Mouse (Mus musculus) hindbrain, postnatal 0 days (tissue): ENCODE results near the gene Gm17334. TPM values are rescaled to one million over a fixed set of nuclear protein-coding genes. Genes with fewer than 3 reads are reported as not detected.

Source experiments
- ATAC-seq: fragments of 200-750 bp; cut with Nextera tagmentation; 2 replicates; pipeline ENCODE4 v1.8.0; 2017; ENCODE audit warnings: mild to moderate bottlenecking, moderate TSS enrichment, moderate library complexity
- DNase-seq: peaks from one replicate; pipeline ENCODE4 v3.0.0-alpha.2; 2015; ENCODE audit warnings: low spot score
- H3K27ac ChIP-seq: fragments of 300-500 bp; sonication (generic); 2 replicates; pipeline ENCODE4 v1.5.1; 2014; ENCODE audit warnings: mild to moderate bottlenecking
- H3K27me3 ChIP-seq: fragments of 300-500 bp; sonication (generic); 2 replicates; pipeline ENCODE4 v1.6.1; 2014; ENCODE audit warnings: low read length, mixed read lengths; ENCODE audit not compliant: insufficient read depth
- H3K36me3 ChIP-seq: fragments of 300-500 bp; sonication (generic); 2 replicates; pipeline ENCODE4 v1.6.1; 2014; ENCODE audit warnings: low read length, mixed read lengths; ENCODE audit not compliant: insufficient read depth
- H3K4me1 ChIP-seq: fragments of 300-500 bp; sonication (generic); 2 replicates; pipeline ENCODE4 v1.6.1; 2014; ENCODE audit warnings: antibody characterized with exemption, low read length, mixed read lengths; ENCODE audit not compliant: insufficient read depth
- H3K4me2 ChIP-seq: fragments of 300-500 bp; sonication (generic); 2 replicates; pipeline ENCODE4 v1.6.1; 2014; ENCODE audit warnings: low read depth, mild to moderate bottlenecking, low read length, moderate library complexity, mixed read lengths
- H3K4me3 ChIP-seq: fragments of 300-500 bp; sonication (generic); 2 replicates; pipeline ENCODE4 v1.5.1; 2014; ENCODE audit warnings: low read length
- H3K9ac ChIP-seq: fragments of 300-500 bp; sonication (generic); replicated peaks from 2 replicates; pipeline ENCODE4 v1.6.1; 2014; ENCODE audit warnings: mild to moderate bottlenecking, low read length, moderate library complexity, mixed read lengths
- H3K9me3 ChIP-seq: fragments of 300-500 bp; sonication (generic); 2 replicates; pipeline ENCODE4 v1.6.1; 2016; ENCODE audit warnings: low read length, mixed read lengths
- CTCF ChIP-seq: IDR thresholded peaks from 2 replicates; pipeline ENCODE4 v1.5.1; 2016; ENCODE audit warnings: antibody characterized with exemption, control low read depth, low read depth
- WGBS: fragments of 180-500 bp; shearing (Covaris S2); extraction: QIAGEN DNeasy Blood & Tissue Kit; methylation state at CpG from one replicate; pipeline ENCODE4 v1.1.7; 2014; 5-methylcytosine and 5-hydroxymethylcytosine counted together
- polyA plus RNA-seq: library from polyadenylated mRNA; unstranded; fragments of >200 nt; fragmentation: Nextera tagmentation; extraction: Ambion mirVana; gene quantifications from 2 replicates; pipeline ENCODE4 v1.2.1, GENCODE M21; 2015
- total RNA-seq: library from RNA; depleted of rRNA; stranded (reverse); fragments of >200 nt; gene quantifications from 2 replicates; pipeline ENCODE4 v1.2.3, GENCODE M21; 2014

The Gm17334 gene
- total and polyA plus RNA-seq, 2 experiments from 2014 or later, result not detected

- peak overlapping the region; percentile 51 for H3K27ac ChIP-seq
- peak overlapping the region; percentile 19 for H3K4me3 ChIP-seq
- H3K9ac ChIP-seq, result peak overlapping the region; percentile 46
- ATAC-seq, result peak; percentile 85
- TF ChIP-seq CTCF, result peak; percentile 53
- no peaks in the 10 kb centered on the region for H3K36me3 ChIP-seq
- DNase-seq, result peak; percentile 82
- H3K4me1 ChIP-seq, result peaks cover 27% of the 10 kb centered on the region
- peak overlapping the region; percentile 60 for H3K4me2 ChIP-seq
- H3K27me3 ChIP-seq, result 0 out of 2 replicates have a peak, but pooled peaks cover 5% of the 10 kb centered on the region
- no peaks in the 10 kb centered on the region for H3K9me3 ChIP-seq
- WGBS, result under 1% methylated on average over 33 of the region's 33 CpGs
These were observed 9.4 kb downstream of the Gm17334 start for GRCm38 (mm10) chr11:53763496-53764140.

DNA sequence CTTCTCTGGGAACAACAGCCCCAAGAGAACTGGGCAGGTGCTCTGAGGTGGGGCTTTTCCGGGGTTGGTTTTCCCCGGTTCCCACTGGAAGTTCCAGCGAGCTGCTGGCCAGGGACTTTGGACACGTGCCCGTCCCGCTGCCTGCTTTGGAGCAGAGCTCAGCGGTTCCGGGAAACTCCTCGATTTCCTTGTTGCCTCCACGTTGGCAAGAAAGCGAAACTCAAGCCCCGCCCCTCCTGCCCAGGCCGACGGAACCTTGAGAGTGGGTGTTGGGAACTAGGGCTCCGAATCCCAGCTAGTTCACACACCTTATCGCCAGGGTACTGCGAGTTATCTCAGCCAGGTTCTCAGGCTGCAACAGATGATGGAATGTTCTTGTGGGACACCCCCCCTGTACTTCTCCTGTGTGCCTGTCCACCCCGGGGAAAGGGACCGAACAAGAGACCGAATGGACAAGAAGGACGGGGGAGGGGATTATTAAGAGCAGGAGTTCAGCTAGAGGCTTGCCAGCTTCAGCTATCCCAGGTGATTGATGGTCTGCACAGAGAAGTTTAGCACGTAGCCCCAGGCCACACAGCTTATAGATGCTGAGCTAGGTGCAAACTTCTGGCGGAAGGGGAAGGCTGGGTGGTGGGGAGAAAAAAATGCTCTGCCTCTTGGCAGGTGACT lies 10.0 kb downstream of the Gm17334 start:
- H3K4me1 ChIP-seq, result peaks cover 27% of the 10 kb centered on the region
- no peaks in the 10 kb centered on the region for H3K9me3 ChIP-seq
- H3K27ac ChIP-seq, result peak overlapping the region; percentile 51; the same call in 1 of the 2 replicates
- peak; percentile 1; the same call in 1 of the 2 replicates for ATAC-seq
- H3K4me3 ChIP-seq, result peak overlapping the region; percentile 19
- no peaks in the 10 kb centered on the region for H3K36me3 ChIP-seq
- no peak for TF ChIP-seq CTCF
- peak overlapping the region; percentile 60 for H3K4me2 ChIP-seq
- 0 out of 2 replicates have a peak, but pooled peaks cover 5% of the 10 kb centered on the region for H3K27me3 ChIP-seq
- DNase-seq, result peak; percentile 56
- 0 out of 2 replicates have a peak overlapping the region, but pooled peaks have one; percentile 46 for H3K9ac ChIP-seq
- WGBS, result 5% methylated on average over 23 of the region's 23 CpGs

DNA sequence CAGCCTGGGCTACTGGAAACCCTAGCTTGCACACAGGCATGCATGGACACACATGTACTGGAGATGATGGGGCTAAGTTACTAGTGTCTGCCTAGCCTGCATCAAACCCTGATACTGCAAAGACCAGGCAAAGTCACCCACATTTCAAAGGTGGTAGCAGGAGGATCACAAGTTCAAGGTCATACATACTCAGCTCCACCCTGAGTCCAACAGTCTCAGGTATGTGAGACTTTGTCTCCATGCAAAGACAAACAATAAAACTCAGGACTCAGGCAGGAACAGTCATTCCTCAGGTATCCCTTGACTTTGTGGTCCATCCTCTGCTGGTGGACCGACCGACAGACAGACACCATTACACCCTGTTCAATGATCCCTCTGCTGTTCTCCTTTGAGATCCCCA lies 10.6 kb downstream of the Gm17334 start:
- WGBS, result 64% methylated on average over 2 of the region's 2 CpGs
- H3K27ac ChIP-seq, result peak overlapping the region; percentile 51; the same call in 1 of the 2 replicates
- 0 out of 2 replicates have a peak, but pooled peaks cover 5% of the 10 kb centered on the region for H3K27me3 ChIP-seq
- no peak overlapping the region for H3K9ac ChIP-seq
- peaks cover 27% of the 10 kb centered on the region for H3K4me1 ChIP-seq
- no peak for TF ChIP-seq CTCF
- DNase-seq (no peak), ATAC-seq (no peak)
- H3K4me2 ChIP-seq, result peak overlapping the region; percentile 60
- no peaks in the 10 kb centered on the region for H3K9me3 ChIP-seq
- no peaks in the 10 kb centered on the region for H3K36me3 ChIP-seq
- H3K4me3 ChIP-seq, result peak overlapping the region; percentile 19; the same call in 1 of the 2 replicates

DNA sequence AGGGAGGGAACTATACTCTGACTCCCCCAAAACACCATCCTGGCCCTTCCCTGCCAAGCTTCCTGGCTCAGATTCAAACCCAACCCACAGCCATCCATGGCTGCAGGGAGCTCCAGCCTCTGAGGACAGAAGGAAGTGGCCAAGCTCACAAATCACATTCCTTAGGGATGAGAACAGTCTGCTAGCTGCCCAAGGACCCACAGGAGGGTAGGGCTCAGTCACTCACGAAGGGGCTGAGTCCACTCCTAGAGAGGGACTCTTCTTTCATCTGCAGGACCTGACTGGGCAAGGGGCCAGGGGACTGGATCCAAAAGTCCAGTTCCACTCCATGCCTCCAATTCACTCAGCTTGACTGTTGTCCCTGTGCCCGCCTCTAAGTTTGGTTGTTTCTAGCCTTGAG lies 11.2 kb downstream of the Gm17334 start:
- no peaks in the 10 kb centered on the region for H3K9me3 ChIP-seq
- WGBS, result 34% methylated on average over 2 of the region's 2 CpGs
- ATAC-seq (peak; percentile 59), DNase-seq (peak; percentile 66)
- H3K4me1 ChIP-seq, result peaks cover 27% of the 10 kb centered on the region
- H3K4me2 ChIP-seq, result no peak overlapping the region
- H3K4me3 ChIP-seq, result no peak overlapping the region
- 0 out of 2 replicates have a peak, but pooled peaks cover 5% of the 10 kb centered on the region for H3K27me3 ChIP-seq
- no peak for TF ChIP-seq CTCF
- no peaks in the 10 kb centered on the region for H3K36me3 ChIP-seq
- H3K27ac ChIP-seq, result peak overlapping the region; percentile 26
- H3K9ac ChIP-seq, result no peak overlapping the region

- Histone ChIP-seq H3K4me3 (no peak overlapping the region), H3K9ac (no peak overlapping the region), H3K9me3 (no peaks in the 10 kb centered on the region), H3K36me3 (no peaks in the 10 kb centered on the region), H3K27ac (peak overlapping the region; percentile 26; the same call in 1 of the 2 replicates), H3K4me1 (peaks cover 27% of the 10 kb centered on the region), H3K27me3 (0 out of 2 replicates have a peak, but pooled peaks cover 5% of the 10 kb centered on the region), H3K4me2 (no peak overlapping the region)
- no peak for ATAC-seq
- DNase-seq, result no peak
- 69% methylated on average over 5 of the region's 5 CpGs for WGBS
- no peak for TF ChIP-seq CTCF
These were observed 11.7 kb downstream of the Gm17334 start for GRCm38 (mm10) chr11:53761284-53761683.

DNA sequence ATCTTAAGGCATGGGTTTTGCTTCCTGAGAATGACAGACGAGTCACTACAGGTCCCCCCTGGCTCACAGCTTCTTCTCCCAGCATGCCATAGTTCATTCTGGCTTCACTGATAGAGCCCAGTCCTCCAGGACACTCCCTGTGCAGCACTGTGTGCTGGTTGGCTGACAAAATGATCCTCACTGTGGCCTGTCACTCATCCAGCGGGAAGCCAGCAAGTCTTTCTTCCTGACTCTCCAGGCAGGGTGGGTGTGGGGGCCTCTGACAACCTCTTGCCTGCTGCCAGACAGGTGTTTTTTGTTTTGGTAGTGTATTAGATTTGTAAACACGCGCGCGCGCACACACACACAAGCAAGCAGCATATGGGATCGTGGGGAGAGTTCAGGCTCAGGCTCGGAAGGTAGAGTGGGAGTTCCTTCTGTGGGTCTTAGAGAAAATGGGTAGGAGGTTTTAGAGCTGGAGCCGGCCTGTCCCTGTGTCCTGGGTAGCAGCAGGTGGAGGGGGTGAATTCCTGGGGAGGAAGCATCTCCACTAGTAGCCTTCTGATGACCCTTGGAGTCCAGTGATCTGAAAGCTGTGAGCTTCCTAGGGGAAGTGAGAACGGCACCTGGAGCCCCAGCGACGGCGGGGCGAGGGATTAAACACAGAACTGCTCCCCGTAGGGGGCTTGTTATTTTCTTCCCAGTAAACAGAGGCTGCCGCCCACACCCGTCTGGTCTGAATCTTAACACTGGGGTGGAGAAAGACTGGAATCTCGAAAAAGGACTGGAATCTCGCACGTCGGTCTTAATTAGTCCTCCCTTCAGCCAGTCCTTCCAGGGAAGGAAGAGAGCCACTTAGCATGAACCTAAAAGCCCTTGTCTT lies 13.2 kb downstream of the Gm17334 start:
- no peak overlapping the region for H3K4me3 ChIP-seq
- no peak overlapping the region for H3K9ac ChIP-seq
- peak; percentile 24 for DNase-seq
- 0 out of 2 replicates have a peak, but pooled peaks cover 5% of the 10 kb centered on the region for H3K27me3 ChIP-seq
- H3K36me3 ChIP-seq, result no peaks in the 10 kb centered on the region
- TF ChIP-seq CTCF, result no peak
- peak overlapping the region; percentile 16; the same call in 1 of the 2 replicates for H3K4me2 ChIP-seq
- WGBS, result 12% methylated on average over 22 of the region's 22 CpGs
- ATAC-seq, result no peak
- peaks cover 27% of the 10 kb centered on the region for H3K4me1 ChIP-seq
- H3K9me3 ChIP-seq, result no peaks in the 10 kb centered on the region
- no peak overlapping the region for H3K27ac ChIP-seq
